Mouse (Mus musculus) hindbrain, embryonic 12.5 days (tissue): ENCODE data around the gene Limk2. TPM values are rescaled to one million over a fixed set of nuclear protein-coding genes. Genes with fewer than 3 reads are reported as not detected.

Experiments
- ATAC-seq: fragments of 200-750 bp; cut with Nextera tagmentation; 2 replicates; pipeline ENCODE4 v1.8.0; 2017; ENCODE audit warnings: moderate TSS enrichment; ENCODE audit not compliant: low FRiP score
- H3K27ac ChIP-seq: fragments of 300-500 bp; sonication (generic); 2 replicates; pipeline ENCODE4 v1.5.1; 2016; ENCODE audit warnings: mild to moderate bottlenecking
- H3K27me3 ChIP-seq: fragments of 300-500 bp; sonication (generic); 2 replicates; pipeline ENCODE4 v1.6.1; 2016; ENCODE audit warnings: mild to moderate bottlenecking
- H3K36me3 ChIP-seq: fragments of 300-500 bp; sonication (generic); 2 replicates; pipeline ENCODE4 v1.6.1; 2016; ENCODE audit warnings: mild to moderate bottlenecking
- H3K4me1 ChIP-seq: fragments of 300-500 bp; sonication (generic); 2 replicates; pipeline ENCODE4 v1.6.1; 2016
- H3K4me2 ChIP-seq: fragments of 300-500 bp; sonication (generic); replicated peaks from 2 replicates; pipeline ENCODE4 v1.6.1; 2016; ENCODE audit warnings: mild to moderate bottlenecking
- H3K4me3 ChIP-seq: fragments of 300-500 bp; sonication (generic); 2 replicates; pipeline ENCODE4 v1.5.1; 2016; ENCODE audit warnings: mild to moderate bottlenecking
- H3K9ac ChIP-seq: fragments of 300-500 bp; sonication (generic); 2 replicates; pipeline ENCODE4 v1.6.1; 2016; ENCODE audit warnings: mild to moderate bottlenecking, moderate library complexity
- H3K9me3 ChIP-seq: fragments of 300-500 bp; sonication (generic); replicated peaks from 2 replicates; pipeline ENCODE4 v1.6.1; 2016; ENCODE audit warnings: mild to moderate bottlenecking
- WGBS: fragments of 180-500 bp; shearing (Covaris S2); methylation state at CpG from one replicate; pipeline ENCODE4 v1.1.7; 2016; 5-methylcytosine and 5-hydroxymethylcytosine counted together
- polyA plus RNA-seq: library from polyadenylated mRNA; unstranded; fragments of >200 nt; fragmentation: Nextera tagmentation; extraction: Ambion mirVana; gene quantifications from 2 replicates; pipeline ENCODE4 v1.2.1, GENCODE M21; 2016

Gene Limk2
- polyA plus RNA-seq, 1 experiment from 2014 or later: 114 TPM

- 94% methylated on average over 4 of the region's 4 CpGs for WGBS
- H3K27me3 ChIP-seq: no peaks in the 10 kb centered on the region
- no peak overlapping the region for H3K4me2 ChIP-seq
- no peak overlapping the region for H3K9ac ChIP-seq
- H3K27ac ChIP-seq: no peak overlapping the region
- H3K36me3 ChIP-seq: peaks cover 98% of the 10 kb centered on the region
- H3K4me3 ChIP-seq: no peak overlapping the region
- ATAC-seq: no peak
- 0 out of 2 replicates have a peak, but pooled peaks cover 3% of the 10 kb centered on the region for H3K4me1 ChIP-seq
- H3K9me3 ChIP-seq: no peaks in the 10 kb centered on the region
Measured at GRCm38 (mm10) chr11:3305821-3306220, 103.2 kb downstream of the Limk2 start.

- no peak for ATAC-seq
- H3K9me3 ChIP-seq: no peaks in the 10 kb centered on the region
- H3K27me3 ChIP-seq: no peaks in the 10 kb centered on the region
- H3K9ac ChIP-seq: no peak overlapping the region
- no peak overlapping the region for H3K27ac ChIP-seq
- H3K36me3 ChIP-seq: peaks cover 96% of the 10 kb centered on the region
- 0 out of 2 replicates have a peak, but pooled peaks cover 4% of the 10 kb centered on the region for H3K4me1 ChIP-seq
- no peak overlapping the region for H3K4me3 ChIP-seq
- 88% methylated on average over 4 of the region's 4 CpGs for WGBS
- H3K4me2 ChIP-seq: no peak overlapping the region
Measured at GRCm38 (mm10) chr11:3302792-3303191, 106.2 kb downstream of the Limk2 start.

- Histone ChIP-seq H3K4me1 (0 out of 2 replicates have a peak, but pooled peaks cover 7% of the 10 kb centered on the region), H3K9me3 (no peaks in the 10 kb centered on the region), H3K27ac (no peak overlapping the region), H3K4me2 (no peak overlapping the region), H3K9ac (no peak overlapping the region), H3K27me3 (no peaks in the 10 kb centered on the region), H3K4me3 (no peak overlapping the region), H3K36me3 (peaks cover 96% of the 10 kb centered on the region)
- no peak for ATAC-seq
- 94% methylated on average over 4 of the region's 4 CpGs for WGBS
Measured at GRCm38 (mm10) chr11:3302385-3302784, 106.6 kb downstream of the Limk2 start.

GRCm38 (mm10) chr11:3301075-3301474 lies 107.9 kb downstream of the Limk2 start:
- Histone ChIP-seq H3K4me1 (peaks cover 21% of the 10 kb centered on the region), H3K36me3 (peaks cover 96% of the 10 kb centered on the region), H3K4me2 (no peak overlapping the region), H3K27ac (no peak overlapping the region), H3K9ac (no peak overlapping the region), H3K4me3 (no peak overlapping the region), H3K9me3 (no peaks in the 10 kb centered on the region), H3K27me3 (no peaks in the 10 kb centered on the region)
- ATAC-seq: no peak
- WGBS: 97% methylated on average over 5 of the region's 5 CpGs

GRCm38 (mm10) chr11:3298813-3299185 lies 110.2 kb downstream of the Limk2 start:
- H3K9me3 ChIP-seq: no peaks in the 10 kb centered on the region
- H3K4me3 ChIP-seq: no peak overlapping the region
- no peaks in the 10 kb centered on the region for H3K27me3 ChIP-seq
- H3K9ac ChIP-seq: no peak overlapping the region
- ATAC-seq: no peak
- WGBS: 92% methylated on average over 14 of the region's 14 CpGs
- no peak overlapping the region for H3K27ac ChIP-seq
- no peak overlapping the region for H3K4me2 ChIP-seq
- peaks cover 43% of the 10 kb centered on the region for H3K4me1 ChIP-seq
- H3K36me3 ChIP-seq: peaks cover 96% of the 10 kb centered on the region

GRCm38 (mm10) chr11:3297871-3298812 lies 110.8 kb downstream of the Limk2 start:
- WGBS: 97% methylated on average over 10 of the region's 10 CpGs
- no peak overlapping the region for H3K4me3 ChIP-seq
- no peak overlapping the region; the same call in 1 of the 2 replicates for H3K27ac ChIP-seq
- no peak overlapping the region for H3K4me2 ChIP-seq
- peaks cover 90% of the 10 kb centered on the region for H3K36me3 ChIP-seq
- no peaks in the 10 kb centered on the region for H3K9me3 ChIP-seq
- H3K4me1 ChIP-seq: peaks cover 50% of the 10 kb centered on the region
- no peak overlapping the region for H3K9ac ChIP-seq
- H3K27me3 ChIP-seq: no peaks in the 10 kb centered on the region
- ATAC-seq: no peak

GRCm38 (mm10) chr11:3296056-3296455 lies 112.9 kb downstream of the Limk2 start:
- Histone ChIP-seq H3K9me3 (no peaks in the 10 kb centered on the region), H3K36me3 (peaks cover 69% of the 10 kb centered on the region), H3K4me2 (peak overlapping the region; percentile 99), H3K27ac (no peak overlapping the region; the same call in 1 of the 2 replicates), H3K9ac (peak overlapping the region; percentile 29; the same call in 1 of the 2 replicates), H3K4me3 (0 out of 2 replicates have a peak overlapping the region, but pooled peaks have one; percentile 4), H3K4me1 (peaks cover 52% of the 10 kb centered on the region), H3K27me3 (no peaks in the 10 kb centered on the region)
- 72% methylated on average over 5 of the region's 5 CpGs for WGBS
- no peak for ATAC-seq

- Histone ChIP-seq H3K4me1 (peaks cover 52% of the 10 kb centered on the region), H3K27ac (peak overlapping the region; percentile 44; the same call in 1 of the 2 replicates), H3K4me2 (peak overlapping the region; percentile 99), H3K9ac (peak overlapping the region; percentile 96), H3K4me3 (peak overlapping the region; percentile 92), H3K27me3 (no peaks in the 10 kb centered on the region), H3K36me3 (peaks cover 57% of the 10 kb centered on the region), H3K9me3 (no peaks in the 10 kb centered on the region)
- no peak for ATAC-seq
- WGBS: 88% methylated on average over 2 of the region's 2 CpGs
Measured at GRCm38 (mm10) chr11:3294641-3295040, 114.3 kb downstream of the Limk2 start.

Other genes with a start within 250 kb of the Limk2 start
- gene Sfi1, start 215.7 kb downstream of the Limk2 start, polyA plus RNA-seq: 17.2 and 18.6 TPM in 2 replicates
- 58.8 and 64.6 TPM in 2 replicates for gene Eif4enif1, start 206.8 kb downstream of the Limk2 start, polyA plus RNA-seq
- 240 and 245 TPM in 2 replicates for gene Drg1, start 142.8 kb downstream of the Limk2 start, polyA plus RNA-seq
- 115 and 119 TPM in 2 replicates for gene Patz1, start 120.3 kb downstream of the Limk2 start, polyA plus RNA-seq
- gene Pik3ip1, start 78.8 kb downstream of the Limk2 start, polyA plus RNA-seq: 19.9 and 22.0 TPM in 2 replicates
- 38.5 and 43.0 TPM in 2 replicates for gene Rnf185, start 43.2 kb upstream of the Limk2 start, polyA plus RNA-seq
- 0.81 and 1.2 TPM in 2 replicates for gene Pla2g3, start 79.1 kb upstream of the Limk2 start, polyA plus RNA-seq
- 0.73 and 1.2 TPM in 2 replicates for gene Inpp5j, start 95.6 kb upstream of the Limk2 start, polyA plus RNA-seq
- gene Selenom, start 105.5 kb upstream of the Limk2 start, polyA plus RNA-seq: 78.0 and 83.6 TPM in 2 replicates
- 42.2 TPM in 2 replicates for gene Smtn, start 131.4 kb upstream of the Limk2 start, polyA plus RNA-seq
- 54.0 and 58.9 TPM in 2 replicates for gene Morc2a, start 240.0 kb upstream of the Limk2 start, polyA plus RNA-seq